Mouse (Mus musculus): ENCODE data around the gene Entr1. TPM values are rescaled to one million over a fixed set of nuclear protein-coding genes. Genes with fewer than 3 reads are reported as not detected.

The Entr1 gene
- polyA plus RNA-seq, 1 experiment = 388 TPM

- H3K4me3 ChIP-seq (ENCODE audit: control insufficient read depth, low read depth, low read length) = peak within 1 kb of the TSS; percentile 94
- peaks cover 14% of the 10 kb centered on the region for H3K4me1 ChIP-seq (ENCODE audit: control insufficient read depth, insufficient read depth, low read length)
- peak within 1 kb of the TSS; percentile 79 for H3K27ac ChIP-seq (ENCODE audit: control insufficient read depth, insufficient read depth, low read depth, low read length)
- TF ChIP-seq CTCF (IDR thresholded peaks at IDR 0.05; ENCODE audit: control insufficient read depth, insufficient read depth, insufficient replicate concordance, low read depth, low read length) (peak; percentile 50; the same call in 1 of the 2 replicates), POLR2A (IDR thresholded peaks at IDR 0.05; ENCODE audit: control insufficient read depth, low read depth, low read length) (peak; percentile 51; the same call in 1 of the 2 replicates)
- no peaks in the 10 kb centered on the region; the same call in 1 of the 2 replicates for H3K36me3 ChIP-seq (ENCODE audit: control insufficient read depth, insufficient read depth, low read length)
- no peaks in the 10 kb centered on the region for H3K27me3 ChIP-seq (ENCODE audit: control insufficient read depth, insufficient read depth, low read length)
Measured at GRCm38 (mm10) chr2:26351358-26352290, 37.5 kb downstream of the Entr1 start, which contains the start of gene Dnlz. Gene Dnlz (minus strand): TSS chr2:26352110.

GRCm38 (mm10) chr2:26348241-26348640 is 40.9 kb downstream of the Entr1 start:
- no peaks in the 10 kb centered on the region for H3K27me3 ChIP-seq (ENCODE audit: control insufficient read depth, insufficient read depth, low read length)
- H3K4me3 ChIP-seq (ENCODE audit: control insufficient read depth, low read depth, low read length) = no peak overlapping the region
- peaks cover 14% of the 10 kb centered on the region for H3K4me1 ChIP-seq (ENCODE audit: control insufficient read depth, insufficient read depth, low read length)
- H3K36me3 ChIP-seq (ENCODE audit: control insufficient read depth, insufficient read depth, low read length) = no peaks in the 10 kb centered on the region; the same call in 1 of the 2 replicates
- TF ChIP-seq CTCF (IDR thresholded peaks at IDR 0.05; ENCODE audit: control insufficient read depth, insufficient read depth, insufficient replicate concordance, low read depth, low read length) (no peak), POLR2A (IDR thresholded peaks at IDR 0.05; ENCODE audit: control insufficient read depth, low read depth, low read length) (no peak)
- no peak overlapping the region for H3K27ac ChIP-seq (ENCODE audit: control insufficient read depth, insufficient read depth, low read depth, low read length)

DNA sequence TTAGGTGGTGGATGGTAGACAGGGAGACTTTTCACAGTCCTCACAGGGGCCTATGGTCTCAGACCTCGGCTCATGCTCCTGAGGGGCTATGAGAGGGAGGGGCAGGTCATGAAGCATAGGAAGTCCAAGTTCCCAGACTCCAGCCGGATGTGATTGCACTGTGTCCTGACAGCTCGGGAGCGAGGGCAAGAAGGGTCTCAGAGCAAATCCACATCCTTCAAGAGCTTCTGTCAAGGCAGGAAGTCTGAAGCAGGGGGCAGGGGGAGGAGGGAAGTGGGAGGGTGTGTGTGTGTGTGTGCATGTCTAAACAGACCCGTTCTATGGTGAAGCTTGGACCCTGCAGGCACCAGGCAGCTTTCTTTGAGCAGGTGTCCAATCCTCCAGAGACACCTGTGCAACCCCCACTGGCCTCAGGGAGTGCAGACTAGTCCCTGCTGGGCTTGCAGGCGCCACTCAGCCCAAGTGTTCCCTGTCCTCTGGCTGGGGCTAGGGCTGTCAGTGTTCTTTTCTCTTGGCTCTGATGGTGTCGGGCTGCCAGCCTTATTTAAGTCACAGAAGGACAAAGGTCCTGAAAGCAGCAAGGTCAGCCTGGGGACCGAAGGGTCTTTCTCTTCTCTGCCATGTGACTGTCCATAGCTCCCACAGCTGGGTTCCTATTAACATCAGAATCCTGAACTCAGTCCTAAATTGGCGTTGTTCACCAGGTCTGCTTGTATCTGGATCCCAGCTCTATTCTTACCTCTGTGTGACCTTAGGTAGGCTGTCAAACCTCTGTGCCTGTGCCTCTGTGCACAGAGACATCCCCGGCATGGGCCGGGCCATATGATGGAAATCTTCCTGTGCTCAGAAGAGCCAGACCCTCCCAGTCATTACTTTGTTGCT is 46.3 kb downstream of the Entr1 start:
- no peaks in the 10 kb centered on the region for H3K27me3 ChIP-seq (ENCODE audit: control insufficient read depth, insufficient read depth, low read length)
- TF ChIP-seq POLR2A (IDR thresholded peaks at IDR 0.05; ENCODE audit: control insufficient read depth, low read depth, low read length) (no peak), CTCF (IDR thresholded peaks at IDR 0.05; ENCODE audit: control insufficient read depth, insufficient read depth, insufficient replicate concordance, low read depth, low read length) (no peak)
- no peak overlapping the region for H3K27ac ChIP-seq (ENCODE audit: control insufficient read depth, insufficient read depth, low read depth, low read length)
- peaks cover 4% of the 10 kb centered on the region; the same call in 1 of the 2 replicates for H3K4me1 ChIP-seq (ENCODE audit: control insufficient read depth, insufficient read depth, low read length)
- no peaks in the 10 kb centered on the region for H3K36me3 ChIP-seq (ENCODE audit: control insufficient read depth, insufficient read depth, low read length)
- H3K4me3 ChIP-seq (ENCODE audit: control insufficient read depth, low read depth, low read length) = no peak overlapping the region

GRCm38 (mm10) chr2:26342044-26342443 is 47.1 kb downstream of the Entr1 start:
- Histone ChIP-seq H3K27ac (ENCODE audit: control insufficient read depth, insufficient read depth, low read depth, low read length) (no peak overlapping the region), H3K4me1 (ENCODE audit: control insufficient read depth, insufficient read depth, low read length) (peaks cover 4% of the 10 kb centered on the region; the same call in 1 of the 2 replicates), H3K4me3 (ENCODE audit: control insufficient read depth, low read depth, low read length) (no peak overlapping the region), H3K27me3 (ENCODE audit: control insufficient read depth, insufficient read depth, low read length) (no peaks in the 10 kb centered on the region), H3K36me3 (ENCODE audit: control insufficient read depth, insufficient read depth, low read length) (no peaks in the 10 kb centered on the region)
- TF ChIP-seq POLR2A (IDR thresholded peaks at IDR 0.05; ENCODE audit: control insufficient read depth, low read depth, low read length) = no peak
- no peak for TF ChIP-seq CTCF (IDR thresholded peaks at IDR 0.05; ENCODE audit: control insufficient read depth, insufficient read depth, insufficient replicate concordance, low read depth, low read length)

- Histone ChIP-seq H3K4me3 (ENCODE audit: control insufficient read depth, low read depth, low read length) (no peak overlapping the region), H3K36me3 (ENCODE audit: control insufficient read depth, insufficient read depth, low read length) (no peaks in the 10 kb centered on the region), H3K27me3 (ENCODE audit: control insufficient read depth, insufficient read depth, low read length) (no peaks in the 10 kb centered on the region), H3K4me1 (ENCODE audit: control insufficient read depth, insufficient read depth, low read length) (peaks cover 4% of the 10 kb centered on the region; the same call in 1 of the 2 replicates), H3K27ac (ENCODE audit: control insufficient read depth, insufficient read depth, low read depth, low read length) (no peak overlapping the region)
- TF ChIP-seq POLR2A (IDR thresholded peaks at IDR 0.05; ENCODE audit: control insufficient read depth, low read depth, low read length) = no peak
- no peak for TF ChIP-seq CTCF (IDR thresholded peaks at IDR 0.05; ENCODE audit: control insufficient read depth, insufficient read depth, insufficient replicate concordance, low read depth, low read length)
Measured at GRCm38 (mm10) chr2:26341510-26341981, 47.6 kb downstream of the Entr1 start.

DNA sequence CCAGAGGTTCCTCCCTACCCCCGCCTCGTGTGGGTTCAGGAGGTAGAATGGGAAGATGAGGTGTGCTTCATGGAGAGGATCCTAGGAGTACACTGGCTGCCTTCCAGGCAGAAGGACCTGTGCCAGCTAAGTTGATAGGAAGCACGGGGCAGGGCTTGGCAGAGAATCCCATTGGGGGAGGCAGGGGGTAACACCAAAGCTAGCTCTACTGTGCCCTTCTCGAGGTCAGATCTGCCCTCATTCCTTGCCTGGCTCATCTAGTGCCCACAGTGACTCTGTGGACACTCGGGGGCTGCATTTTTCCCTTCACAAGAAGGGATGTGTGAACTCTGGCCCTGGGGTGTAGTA is 49.9 kb downstream of the Entr1 start:
- H3K4me1 ChIP-seq (ENCODE audit: control insufficient read depth, insufficient read depth, low read length) = peaks cover 4% of the 10 kb centered on the region; the same call in 1 of the 2 replicates
- no peak overlapping the region for H3K4me3 ChIP-seq (ENCODE audit: control insufficient read depth, low read depth, low read length)
- no peak overlapping the region for H3K27ac ChIP-seq (ENCODE audit: control insufficient read depth, insufficient read depth, low read depth, low read length)
- H3K36me3 ChIP-seq (ENCODE audit: control insufficient read depth, insufficient read depth, low read length) = no peaks in the 10 kb centered on the region
- H3K27me3 ChIP-seq (ENCODE audit: control insufficient read depth, insufficient read depth, low read length) = no peaks in the 10 kb centered on the region
- no peak for TF ChIP-seq POLR2A (IDR thresholded peaks at IDR 0.05; ENCODE audit: control insufficient read depth, low read depth, low read length)
